Mouse (Mus musculus) large intestine, adult 2 months (tissue): ENCODE measurements around the gene Lrpprc. TPM values are rescaled to one million over a fixed set of nuclear protein-coding genes. Genes with fewer than 3 reads are reported as not detected.

Experiments
- polyA plus RNA-seq: library from polyadenylated mRNA; depleted of rRNA; stranded (reverse); fragments of >200 nt; gene quantifications from 2 replicates; pipeline ENCODE4 v1.2.3, GENCODE M21; 2012; rRNA removed

The Lrpprc gene
- polyA plus RNA-seq, 1 experiment: 8.4 TPM

Other genes with a start within 250 kb of the Lrpprc start
- 0.99 and 1.1 TPM in 2 replicates for gene Dync2li1, start 164.3 kb downstream of the Lrpprc start, polyA plus RNA-seq
- gene Abcg8, start 114.5 kb downstream of the Lrpprc start, polyA plus RNA-seq: 79.2 and 208 TPM in 2 replicates
- gene Abcg5, start 107.8 kb downstream of the Lrpprc start, polyA plus RNA-seq: 112 and 255 TPM in 2 replicates
- gene Ppm1b, start 166.0 kb upstream of the Lrpprc start, polyA plus RNA-seq: 21.4 and 29.6 TPM in 2 replicates
- 78.4 and 113 TPM in 2 replicates for gene Slc3a1, start 237.6 kb upstream of the Lrpprc start, polyA plus RNA-seq